Mouse (Mus musculus) heart, embryonic 14.5 days (tissue): Measurements from ENCODE around the gene Gm13276. TPM values are rescaled to one million over a fixed set of nuclear protein-coding genes. Genes with fewer than 3 reads are reported as not detected.
A peak's percentile ranks its signal among the peaks of the same experiment; 100 is the strongest.
"Not testable (repeated sequence)": the region's sequence is repeated elsewhere in the genome, so short reads cannot be mapped to it uniquely, and the experiment has no call there.

Experiments used
- ATAC-seq: fragments of 200-750 bp; cut with Nextera tagmentation; 2 replicates; pipeline ENCODE4 v1.8.0; 2017; ENCODE audit warnings: low read depth, moderate TSS enrichment; ENCODE audit not compliant: insufficient number of reproducible peaks, insufficient read depth, low FRiP score
- H3K27ac ChIP-seq, 2 experiments: fragments of 200-500 bp in 1 of 2; fragments of 300-500 bp in 1 of 2; sonication (generic) in 1 of 2; replicated peaks in 1 of 2; 2 replicates each; pipeline ENCODE4 v1.5.1; 2012 to 2014; ENCODE audit warnings: low read depth in 2 of 2, low read length in 2 of 2, control low read depth in 1 of 2, mild to moderate bottlenecking in 1 of 2, mixed read lengths in 1 of 2; ENCODE audit not compliant: control insufficient read depth in 1 of 2, insufficient read depth in 1 of 2
- H3K27me3 ChIP-seq: fragments of 300-500 bp; sonication (generic); 2 replicates; pipeline ENCODE4 v1.6.1; 2014; ENCODE audit warnings: mild to moderate bottlenecking, low read length, control low read depth; ENCODE audit not compliant: control insufficient read depth, insufficient read depth
- H3K36me3 ChIP-seq: fragments of 300-500 bp; sonication (generic); 2 replicates; pipeline ENCODE4 v1.6.1; 2014; ENCODE audit warnings: mild to moderate bottlenecking, control low read depth, low read length, mixed read lengths; ENCODE audit not compliant: control insufficient read depth, insufficient read depth
- H3K4me1 ChIP-seq, 2 experiments: fragments of 200-500 bp in 1 of 2; fragments of 300-500 bp in 1 of 2; sonication (generic) in 1 of 2; 2 replicates each; pipeline ENCODE4 v1.6.1; 2012 to 2014; ENCODE audit warnings: low read length in 2 of 2, control low read depth in 1 of 2, mixed read lengths in 1 of 2; ENCODE audit not compliant: control insufficient read depth in 2 of 2, insufficient read depth in 2 of 2
- H3K4me2 ChIP-seq: fragments of 300-500 bp; sonication (generic); 2 replicates; pipeline ENCODE4 v1.6.1; 2014; ENCODE audit warnings: mild to moderate bottlenecking, low read length
- H3K4me3 ChIP-seq, 2 experiments: fragments of 200-500 bp in 1 of 2; fragments of 300-500 bp in 1 of 2; sonication (generic) in 1 of 2; 2 replicates each; pipeline ENCODE4 v1.5.1; 2012 to 2014; ENCODE audit warnings: low read length in 2 of 2, mild to moderate bottlenecking in 2 of 2, control low read depth in 1 of 2, low read depth in 1 of 2, moderate library complexity in 1 of 2; ENCODE audit not compliant: control insufficient read depth in 1 of 2, insufficient read depth in 1 of 2
- H3K9ac ChIP-seq: fragments of 300-500 bp; sonication (generic); 2 replicates; pipeline ENCODE4 v1.6.1; 2014; ENCODE audit warnings: mild to moderate bottlenecking, low read length
- H3K9me3 ChIP-seq: fragments of 300-500 bp; sonication (generic); 2 replicates; pipeline ENCODE4 v1.6.1; 2016; ENCODE audit warnings: low read length, control low read depth; ENCODE audit not compliant: control insufficient read depth
- WGBS: fragments of 180-500 bp; shearing (Covaris S2); extraction: QIAGEN DNeasy Blood & Tissue Kit; methylation state at CpG from one replicate; pipeline ENCODE4 v1.1.7; 2014; 5-methylcytosine and 5-hydroxymethylcytosine counted together
- polyA plus RNA-seq: library from polyadenylated mRNA; unstranded; fragments of >200 nt; fragmentation: Nextera tagmentation; extraction: Ambion mirVana; gene quantifications from 2 replicates; pipeline ENCODE4 v1.2.1, GENCODE M21; 2014

Gm13276 gene
- polyA plus RNA-seq, 1 experiment from 2014 or later: not detected

DNA sequence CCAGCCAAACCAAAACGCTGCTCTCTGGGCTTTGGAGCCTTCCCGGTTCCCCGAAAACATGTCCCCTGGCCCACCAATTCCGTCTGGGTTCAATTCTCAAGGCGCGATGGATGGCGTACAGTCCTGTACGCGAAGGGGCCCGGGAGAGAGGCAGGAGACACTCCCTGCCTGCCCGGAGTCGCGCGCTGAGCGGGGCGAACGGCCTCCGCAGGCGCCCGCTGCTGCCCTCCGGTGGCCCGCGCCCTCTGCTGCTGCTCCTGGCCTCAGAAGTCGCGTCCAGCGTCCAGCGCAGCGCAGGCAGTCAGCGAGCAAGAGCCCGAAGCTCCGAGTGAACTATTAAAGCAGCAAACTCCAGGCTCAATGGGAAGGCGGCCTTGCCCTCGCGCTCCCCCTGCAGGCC, 20.3 kb downstream of the Gm13276 start:
- not testable (repeated sequence) for H3K4me2 ChIP-seq, H3K9ac ChIP-seq, H3K4me1 ChIP-seq, H3K36me3 ChIP-seq, ATAC-seq, H3K9me3 ChIP-seq, H3K27ac ChIP-seq
- H3K4me3 ChIP-seq: peak overlapping the region in 1 of 2 experiments; percentile 21; a peak in 2 of 4 replicates
- WGBS: no CpG with 5 or more reads among the region's 34 CpGs
- H3K27me3 ChIP-seq: peaks cover 15% of the 10 kb centered on the region

DNA sequence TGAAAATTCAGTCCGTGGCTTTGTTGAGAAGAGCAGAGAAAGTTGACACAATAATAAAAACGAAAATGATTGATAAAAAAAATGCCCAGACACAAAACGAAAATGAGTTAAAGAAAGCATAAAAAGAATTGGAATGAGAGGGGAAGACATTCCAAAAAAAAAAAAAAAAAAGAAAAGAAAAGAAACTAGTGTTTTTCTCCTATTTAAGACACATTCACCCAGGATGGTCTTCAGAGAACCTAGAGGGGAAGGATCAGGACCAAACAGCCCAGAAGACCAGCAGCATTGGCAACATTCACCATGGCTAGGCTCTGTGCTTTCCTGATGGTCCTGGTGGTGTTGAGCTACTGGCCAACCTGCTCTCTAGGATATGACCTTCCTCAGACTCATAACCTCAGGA, 30.4 kb downstream of the Gm13276 start, which contains the start of gene Ifna7:
TSS of gene Ifna7 (plus strand) at position 301 of the 400 bp plus-strand sequence.
- H3K4me2 ChIP-seq: no peak within 1 kb of the TSS

DNA sequence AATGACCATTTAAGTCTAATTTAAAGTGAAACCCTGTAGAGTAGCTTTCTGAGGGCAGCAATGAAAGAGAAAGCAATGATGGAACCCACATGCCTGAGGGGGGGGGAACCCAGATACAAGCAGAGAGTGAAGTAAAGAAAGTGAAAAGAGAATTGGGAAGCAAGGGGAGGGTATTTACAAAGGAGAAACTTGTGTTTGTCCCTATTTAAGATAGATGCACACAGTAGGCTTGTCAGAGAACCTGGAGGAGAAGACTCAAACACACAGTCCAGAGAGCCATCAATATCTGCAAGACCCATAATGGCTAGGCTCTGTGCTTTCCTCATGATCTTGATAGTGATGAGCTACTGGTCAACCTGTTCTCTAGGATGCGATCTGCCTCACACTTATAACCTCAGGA, 34.1 kb downstream of the Gm13276 start, which contains the start of gene Ifna11:
TSS of gene Ifna11 (plus strand) at position 301 of the 400 bp plus-strand sequence.
- no peak within 1 kb of the TSS for H3K27ac ChIP-seq
- no peaks in the 10 kb centered on the region for H3K9me3 ChIP-seq
- H3K27me3 ChIP-seq: no peaks in the 10 kb centered on the region
- H3K4me2 ChIP-seq: no peak within 1 kb of the TSS
- 63% methylated on average over 1 of the region's 1 CpGs for WGBS
- no peak within 1 kb of the TSS for H3K9ac ChIP-seq
- no peaks in the 10 kb centered on the region for H3K36me3 ChIP-seq
- H3K4me1 ChIP-seq: no peaks in the 10 kb centered on the region
- H3K4me3 ChIP-seq: no peak within 1 kb of the TSS
- ATAC-seq: no peak

More for the DNA sequence above, 30.4 kb downstream of the Gm13276 start, which contains the start of gene Ifna7:
- Histone ChIP-seq H3K36me3 (no peaks in the 10 kb centered on the region), H3K27me3 (no peaks in the 10 kb centered on the region), H3K9me3 (no peaks in the 10 kb centered on the region), H3K9ac (no peak within 1 kb of the TSS), H3K4me1 (no peaks in the 10 kb centered on the region), H3K27ac (no peak within 1 kb of the TSS), H3K4me3 (no peak within 1 kb of the TSS)
- WGBS: 47% methylated on average over 3 of the region's 3 CpGs
- no peak for ATAC-seq

GRCm38 (mm10) chr4:88822995-88823394, 37.5 kb downstream of the Gm13276 start:
- no peak overlapping the region for H3K9ac ChIP-seq
- H3K36me3 ChIP-seq: no peaks in the 10 kb centered on the region
- H3K4me2 ChIP-seq: no peak overlapping the region
- H3K27ac ChIP-seq: no peak overlapping the region
- H3K27me3 ChIP-seq: no peaks in the 10 kb centered on the region
- H3K4me3 ChIP-seq: no peak overlapping the region
- 23% methylated on average over 4 of the region's 4 CpGs for WGBS
- H3K9me3 ChIP-seq: no peaks in the 10 kb centered on the region
- ATAC-seq: no peak
- no peaks in the 10 kb centered on the region for H3K4me1 ChIP-seq

GRCm38 (mm10) chr4:88827116-88827515, 41.6 kb downstream of the Gm13276 start, which contains the start of gene Ifna6:
Ifna6 (plus strand) TSS chr4:88827416.
- ATAC-seq, H3K36me3 ChIP-seq, H3K9ac ChIP-seq, H3K4me2 ChIP-seq, H3K4me1 ChIP-seq, H3K9me3 ChIP-seq, H3K27me3 ChIP-seq, H3K27ac ChIP-seq, H3K4me3 ChIP-seq: not testable (repeated sequence)

DNA sequence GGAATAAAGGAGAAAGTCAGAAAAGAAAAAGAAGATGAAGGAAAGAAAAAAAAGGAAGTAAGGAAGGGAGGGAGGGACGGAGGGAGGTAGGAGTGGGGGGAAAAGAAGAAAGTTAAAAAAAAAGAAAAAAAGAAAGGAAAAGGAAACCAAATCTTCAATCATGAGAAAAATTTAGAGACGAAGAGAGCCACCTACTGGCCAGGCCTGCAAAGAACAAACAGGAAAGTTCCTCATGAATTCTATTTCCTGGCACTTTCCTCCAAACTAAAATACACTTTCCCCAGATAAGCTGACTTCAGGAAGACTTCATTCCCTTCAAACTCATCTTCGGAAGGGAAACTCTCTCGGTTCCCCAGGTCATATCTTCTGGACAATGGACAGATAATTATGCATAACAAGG, 45.0 kb downstream of the Gm13276 start:
- Histone ChIP-seq H3K27me3 (no peaks in the 10 kb centered on the region), H3K9ac (no peak overlapping the region), H3K36me3 (no peaks in the 10 kb centered on the region), H3K4me1 (no peaks in the 10 kb centered on the region), H3K4me3 (no peak overlapping the region), H3K27ac (no peak overlapping the region), H3K9me3 (no peaks in the 10 kb centered on the region), H3K4me2 (no peak overlapping the region)
- 17% methylated on average over 4 of the region's 4 CpGs for WGBS
- no peak for ATAC-seq

DNA sequence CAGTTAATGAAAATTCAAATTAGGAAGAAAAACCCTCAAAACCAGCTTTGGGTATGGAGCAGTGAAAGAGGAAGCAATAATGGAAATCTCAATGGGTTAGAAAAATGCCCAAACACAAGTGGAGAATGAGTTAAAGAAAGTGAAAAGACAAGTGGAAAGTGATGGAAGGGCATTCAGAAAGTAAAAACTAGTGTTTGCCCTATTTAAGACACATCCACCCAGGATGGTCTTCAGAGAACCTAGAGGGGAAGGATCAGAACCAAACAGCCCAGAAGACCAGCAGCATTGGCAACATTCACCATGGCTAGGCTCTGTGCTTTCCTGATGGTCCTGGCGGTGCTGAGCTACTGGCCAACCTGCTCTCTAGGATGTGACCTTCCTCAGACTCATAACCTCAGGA, 49.7 kb downstream of the Gm13276 start, which contains the start of gene Ifna5:
TSS of gene Ifna5 (plus strand) at position 301 of the 400 bp plus-strand sequence.
- WGBS: 85% methylated on average over 1 of the region's 1 CpGs
- not testable (repeated sequence) for H3K36me3 ChIP-seq, H3K4me3 ChIP-seq, H3K9ac ChIP-seq, H3K4me2 ChIP-seq, ATAC-seq, H3K27me3 ChIP-seq, H3K9me3 ChIP-seq, H3K27ac ChIP-seq, H3K4me1 ChIP-seq
